Mouse (Mus musculus) stomach, embryonic 14.5 days (tissue): ENCODE measurements around the gene Iglon5. TPM values are rescaled to one million over a fixed set of nuclear protein-coding genes. Genes with fewer than 3 reads are reported as not detected.

ENCODE experiments used
- ATAC-seq: fragments of 200-750 bp; cut with Nextera tagmentation; 2 replicates; pipeline ENCODE4 v1.8.0; 2017; ENCODE audit warnings: low read depth, moderate TSS enrichment; ENCODE audit not compliant: insufficient number of reproducible peaks, insufficient read depth, low FRiP score
- H3K27ac ChIP-seq: fragments of 300-500 bp; sonication (generic); 2 replicates; pipeline ENCODE4 v1.5.1; 2014; ENCODE audit warnings: mild to moderate bottlenecking, low read length, moderate library complexity, mixed read lengths
- H3K27me3 ChIP-seq: fragments of 300-500 bp; sonication (generic); 2 replicates; pipeline ENCODE4 v1.6.1; 2014; ENCODE audit warnings: low read length, control low read depth, mixed read lengths; ENCODE audit not compliant: control insufficient read depth, insufficient read depth
- H3K36me3 ChIP-seq: fragments of 300-500 bp; sonication (generic); 2 replicates; pipeline ENCODE4 v1.6.1; 2014; ENCODE audit warnings: mild to moderate bottlenecking, control low read depth, low read length, moderate library complexity, mixed read lengths; ENCODE audit not compliant: control insufficient read depth, insufficient read depth
- H3K4me1 ChIP-seq: fragments of 300-500 bp; sonication (generic); 2 replicates; pipeline ENCODE4 v1.6.1; 2014; ENCODE audit warnings: low read length, control low read depth, mixed read lengths; ENCODE audit not compliant: control insufficient read depth, insufficient read depth
- H3K4me2 ChIP-seq: fragments of 300-500 bp; sonication (generic); replicated peaks from 2 replicates; pipeline ENCODE4 v1.6.1; 2014; ENCODE audit warnings: low read depth, low read length, control low read depth
- H3K4me3 ChIP-seq: fragments of 300-500 bp; sonication (generic); 2 replicates; pipeline ENCODE4 v1.5.1; 2014; ENCODE audit warnings: low read depth, low read length, control low read depth
- H3K9ac ChIP-seq: fragments of 300-500 bp; sonication (generic); replicated peaks from 2 replicates; pipeline ENCODE4 v1.6.1; 2014; ENCODE audit warnings: low read depth, mild to moderate bottlenecking, control low read depth, low read length, moderate library complexity, mixed read lengths
- H3K9me3 ChIP-seq: fragments of 300-500 bp; sonication (generic); 2 replicates; pipeline ENCODE4 v1.6.1; 2016; ENCODE audit warnings: low read depth, low read length, control low read depth; ENCODE audit not compliant: control insufficient read depth
- WGBS: fragments of 180-500 bp; shearing (Covaris S2); extraction: QIAGEN DNeasy Blood & Tissue Kit; methylation state at CpG from one replicate; pipeline ENCODE4 v1.1.7; 2014; 5-methylcytosine and 5-hydroxymethylcytosine counted together
- polyA plus RNA-seq: library from polyadenylated mRNA; unstranded; fragments of >200 nt; fragmentation: Nextera tagmentation; extraction: Ambion mirVana; gene quantifications from 2 replicates; pipeline ENCODE4 v1.2.1, GENCODE M21; 2014

Gene Iglon5
- 0.75 and 0.91 TPM in 2 replicates for polyA plus RNA-seq

- Histone ChIP-seq H3K36me3 (no peaks in the 10 kb centered on the region), H3K9ac (peak within 1 kb of the TSS; percentile 52), H3K4me3 (peak within 1 kb of the TSS; percentile 39), H3K9me3 (no peaks in the 10 kb centered on the region), H3K27ac (no peak within 1 kb of the TSS), H3K4me2 (peak within 1 kb of the TSS; percentile 67), H3K27me3 (0 out of 2 replicates have a peak, but pooled peaks cover 3% of the 10 kb centered on the region), H3K4me1 (no peaks in the 10 kb centered on the region)
- WGBS: 2% methylated on average over 26 of the region's 41 CpGs
- ATAC-seq: peak; percentile 19; the same call in 1 of the 2 replicates
These were observed at the start of gene Iglon5 for GRCm38 (mm10) chr7:43489631-43490125. Gene Iglon5 (minus strand): TSS chr7:43490075.

GRCm38 (mm10) chr7:43538524-43538923, 48.6 kb upstream of the Iglon5 start:
- Histone ChIP-seq H3K4me2 (no peak overlapping the region), H3K27me3 (no peaks in the 10 kb centered on the region), H3K4me1 (no peaks in the 10 kb centered on the region), H3K27ac (no peak overlapping the region), H3K9ac (no peak overlapping the region), H3K4me3 (no peak overlapping the region), H3K9me3 (no peaks in the 10 kb centered on the region), H3K36me3 (no peaks in the 10 kb centered on the region)
- WGBS: 67% methylated on average over 4 of the region's 4 CpGs
- ATAC-seq: no peak

GRCm38 (mm10) chr7:43532936-43533505, 43.1 kb upstream of the Iglon5 start:
- no peak overlapping the region for H3K4me3 ChIP-seq
- H3K4me2 ChIP-seq: no peak overlapping the region

GRCm38 (mm10) chr7:43530216-43530785, 40.4 kb upstream of the Iglon5 start:
- Histone ChIP-seq H3K4me3 (no peak overlapping the region), H3K36me3 (no peaks in the 10 kb centered on the region), H3K9me3 (no peaks in the 10 kb centered on the region), H3K4me1 (no peaks in the 10 kb centered on the region), H3K27me3 (no peaks in the 10 kb centered on the region), H3K9ac (no peak overlapping the region), H3K4me2 (no peak overlapping the region), H3K27ac (no peak overlapping the region)
- ATAC-seq: no peak
- 70% methylated on average over 8 of the region's 8 CpGs for WGBS

More at GRCm38 (mm10) chr7:43532936-43533505, 43.1 kb upstream of the Iglon5 start:
- 88% methylated on average over 9 of the region's 9 CpGs for WGBS
- Histone ChIP-seq H3K36me3 (no peaks in the 10 kb centered on the region), H3K27ac (no peak overlapping the region), H3K4me1 (no peaks in the 10 kb centered on the region), H3K27me3 (no peaks in the 10 kb centered on the region), H3K9ac (no peak overlapping the region), H3K9me3 (no peaks in the 10 kb centered on the region)
- ATAC-seq: no peak

- WGBS: 56% methylated on average over 3 of the region's 3 CpGs
- Histone ChIP-seq H3K9me3 (no peaks in the 10 kb centered on the region), H3K4me2 (no peak overlapping the region), H3K9ac (no peak overlapping the region), H3K27me3 (no peaks in the 10 kb centered on the region), H3K4me1 (no peaks in the 10 kb centered on the region), H3K4me3 (no peak overlapping the region), H3K36me3 (no peaks in the 10 kb centered on the region), H3K27ac (no peak overlapping the region)
- ATAC-seq: no peak
These were observed 35.4 kb upstream of the Iglon5 start for GRCm38 (mm10) chr7:43525313-43525712.

- no peak overlapping the region for H3K4me3 ChIP-seq
- ATAC-seq: no peak
- WGBS: 95% methylated on average over 2 of the region's 2 CpGs
- H3K9ac ChIP-seq: no peak overlapping the region
- H3K4me2 ChIP-seq: no peak overlapping the region
- H3K36me3 ChIP-seq: no peaks in the 10 kb centered on the region
- H3K4me1 ChIP-seq: no peaks in the 10 kb centered on the region
- H3K9me3 ChIP-seq: no peaks in the 10 kb centered on the region
- H3K27ac ChIP-seq: no peak overlapping the region
- H3K27me3 ChIP-seq: no peaks in the 10 kb centered on the region
These were observed 32.9 kb upstream of the Iglon5 start for GRCm38 (mm10) chr7:43522776-43523175.

- Histone ChIP-seq H3K27ac (no peak overlapping the region), H3K9me3 (no peaks in the 10 kb centered on the region), H3K4me3 (no peak overlapping the region), H3K27me3 (no peaks in the 10 kb centered on the region), H3K9ac (no peak overlapping the region), H3K4me1 (no peaks in the 10 kb centered on the region), H3K36me3 (no peaks in the 10 kb centered on the region), H3K4me2 (no peak overlapping the region)
- no peak for ATAC-seq
- WGBS: 82% methylated on average over 15 of the region's 15 CpGs
These were observed 28.5 kb upstream of the Iglon5 start for GRCm38 (mm10) chr7:43518341-43518740.

GRCm38 (mm10) chr7:43515076-43515475, 25.2 kb upstream of the Iglon5 start:
- ATAC-seq: no peak
- H3K9ac ChIP-seq: no peak overlapping the region
- no peaks in the 10 kb centered on the region for H3K4me1 ChIP-seq
- no peak overlapping the region for H3K27ac ChIP-seq
- 76% methylated on average over 5 of the region's 5 CpGs for WGBS
- no peak overlapping the region for H3K4me2 ChIP-seq
- H3K27me3 ChIP-seq: no peaks in the 10 kb centered on the region
- no peak overlapping the region for H3K4me3 ChIP-seq
- no peaks in the 10 kb centered on the region for H3K9me3 ChIP-seq
- H3K36me3 ChIP-seq: no peaks in the 10 kb centered on the region
